Mouse (Mus musculus): ENCODE data around the gene Rassf6. TPM values are rescaled to one million over a fixed set of nuclear protein-coding genes. Genes with fewer than 3 reads are reported as not detected.

The Rassf6 gene
- total and polyA plus RNA-seq, 3 experiments: 15.1 to 24.5 (median 18.3) TPM

DNA sequence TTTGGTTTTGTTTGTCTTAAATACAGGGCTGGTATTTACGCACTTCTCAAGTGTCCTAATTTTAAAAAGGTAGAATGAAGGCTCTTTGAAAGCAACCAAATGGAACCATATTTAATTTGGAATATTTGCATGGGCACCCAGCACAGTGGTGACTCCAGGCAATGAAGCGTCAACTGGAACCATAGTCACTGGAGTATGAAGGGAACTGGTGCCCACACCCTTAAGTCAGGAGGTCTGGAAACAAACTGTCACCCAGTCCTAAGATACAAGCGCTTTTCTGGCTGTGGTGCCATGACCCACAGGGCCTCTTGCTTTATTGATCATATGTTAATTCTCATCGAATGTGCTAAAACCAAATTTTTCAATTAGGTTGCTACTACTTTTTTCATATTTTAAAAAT, 13.0 kb downstream of the Rassf6 start:
- Histone ChIP-seq H3K36me3 (replicated peaks in 1 of 2; ENCODE audit: control insufficient read depth in 1 of 2, insufficient read depth in 1 of 2, low read length in 1 of 2) (peaks cover 21 to 43% of the 10 kb centered on the region in 2 experiments), H3K27me3 (replicated peaks) (no peaks in the 10 kb centered on the region), H3K79me2 (replicated peaks; ENCODE audit: control insufficient read depth, extremely low read depth, insufficient read depth, poor library complexity, severe bottlenecking) (no peaks in the 10 kb centered on the region), H3K4me2 (ENCODE audit: insufficient read depth, low read depth, poor library complexity, severe bottlenecking) (no peak overlapping the region), H3K9ac (ENCODE audit: insufficient read depth, low read depth) (no peak overlapping the region), H3K4me3 (replicated peaks in 1 of 3; ENCODE audit: low read depth in 2 of 3, low read length in 2 of 3, poor library complexity in 1 of 3) (no peak overlapping the region), H3K27ac (ENCODE audit: insufficient read depth, low read depth) (no peak overlapping the region), H3K4me1 (ENCODE audit: control insufficient read depth in 1 of 2, insufficient read depth in 2 of 2) (peaks cover 8 to 69% of the 10 kb centered on the region in 2 experiments; a peak in 3 of 4 replicates), H3K9me3 (replicated peaks; ENCODE audit: low read length) (no peaks in the 10 kb centered on the region)
- TF ChIP-seq UBTF (IDR thresholded peaks at IDR 0.05; ENCODE audit: low read depth, low read length) (no peak), EP300 (IDR thresholded peaks at IDR 0.05; ENCODE audit: low read length) (peak; percentile 54; the same call in 1 of the 2 replicates)
- peak; percentile 81 for DNase-seq (ENCODE audit: extremely low read depth)
- in situ Hi-C loops (cut with MboI; ENCODE audit: low pct_ligation_motif_present, low pct_unique_long_range_greater_than_20kb, low sequenced_read_pairs): no loop called here
- dilution Hi-C loops (cut with MboI; ENCODE audit: extremely low pct_ligation_motif_present, extremely low pct_unique_long_range_greater_than_20kb, low sequenced_read_pairs): no loop called here

DNA sequence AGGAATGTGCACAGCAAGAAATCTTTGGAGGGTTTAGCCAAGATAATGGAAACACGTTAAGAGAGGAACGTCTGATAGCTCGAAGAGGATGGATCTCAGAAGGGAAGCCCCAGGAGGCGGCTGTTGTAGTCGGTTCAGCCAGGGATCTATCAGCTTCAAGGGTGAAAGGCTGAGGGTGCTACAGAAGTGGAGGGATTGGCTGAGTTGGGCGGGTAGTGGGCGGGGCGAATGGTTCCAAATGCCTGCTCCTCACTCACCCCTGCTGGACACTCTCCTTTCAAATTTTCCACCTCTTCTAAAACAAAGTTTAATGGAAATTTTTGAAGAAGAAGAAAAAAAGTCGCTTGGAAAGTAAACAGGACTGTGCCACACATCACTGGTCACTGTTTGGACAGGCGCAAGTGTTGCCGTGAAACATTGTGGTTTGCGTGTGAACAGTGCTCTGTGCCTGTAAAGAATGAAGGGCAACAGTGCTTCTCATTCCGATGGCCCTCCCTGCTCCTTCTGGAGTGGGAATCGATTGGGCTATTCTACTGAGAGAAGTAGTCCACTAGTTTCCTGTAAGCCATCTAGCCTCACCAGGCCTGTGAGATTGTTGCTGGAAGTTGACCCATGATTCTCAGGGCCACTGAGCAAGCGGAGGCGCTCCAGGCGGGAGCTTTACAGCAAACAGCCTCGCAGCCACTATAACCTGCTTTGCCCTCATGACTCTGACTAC, 15.6 kb downstream of the Rassf6 start:
- no peaks in the 10 kb centered on the region for H3K79me2 ChIP-seq (replicated peaks; ENCODE audit: control insufficient read depth, extremely low read depth, insufficient read depth, poor library complexity, severe bottlenecking)
- H3K4me2 ChIP-seq (ENCODE audit: insufficient read depth, low read depth, poor library complexity, severe bottlenecking): no peak overlapping the region
- no peak overlapping the region for H3K27ac ChIP-seq (ENCODE audit: insufficient read depth, low read depth)
- H3K4me1 ChIP-seq (ENCODE audit: control insufficient read depth in 1 of 2, insufficient read depth in 2 of 2): peaks cover 14 to 90% of the 10 kb centered on the region in 2 experiments
- peaks cover 19 to 36% of the 10 kb centered on the region in 2 experiments for H3K36me3 ChIP-seq (replicated peaks in 1 of 2; ENCODE audit: control insufficient read depth in 1 of 2, insufficient read depth in 1 of 2, low read length in 1 of 2)
- no peak overlapping the region for H3K9ac ChIP-seq (ENCODE audit: insufficient read depth, low read depth)
- in situ Hi-C loops (cut with MboI; ENCODE audit: low pct_ligation_motif_present, low pct_unique_long_range_greater_than_20kb, low sequenced_read_pairs) (loop anchor here (25.0 kb wide), 1 partner anchor 413 kb away; the partner anchor contains the start of gene Cox18), dilution Hi-C loops (cut with MboI; ENCODE audit: extremely low pct_ligation_motif_present, extremely low pct_unique_long_range_greater_than_20kb, low sequenced_read_pairs) (no loop called here)
- no peak for TF ChIP-seq ZNF384 (IDR thresholded peaks at IDR 0.05; ENCODE audit: low read depth, low read length)
- TF ChIP-seq POLR2AphosphoS2 (IDR thresholded peaks at IDR 0.05; ENCODE audit: low read depth, low read length): no peak
- TF ChIP-seq JUND (conservative IDR thresholded peaks at IDR 0.05; ENCODE audit: low read depth, low read length): no peak
- no peak for TF ChIP-seq ELF1 (IDR thresholded peaks at IDR 0.05; ENCODE audit: low read depth, low read length)
- no peak for TF ChIP-seq HCFC1 (IDR thresholded peaks at IDR 0.05; ENCODE audit: low read depth, low read length)
- H3K4me3 ChIP-seq (replicated peaks in 1 of 3; ENCODE audit: low read depth in 2 of 3, low read length in 2 of 3, poor library complexity in 1 of 3): no peak overlapping the region
- H3K9me3 ChIP-seq (replicated peaks; ENCODE audit: low read length): peaks cover 2% of the 10 kb centered on the region
- DNase-seq (ENCODE audit: extremely low read depth): no peak
- no peaks in the 10 kb centered on the region for H3K27me3 ChIP-seq (replicated peaks)

DNA sequence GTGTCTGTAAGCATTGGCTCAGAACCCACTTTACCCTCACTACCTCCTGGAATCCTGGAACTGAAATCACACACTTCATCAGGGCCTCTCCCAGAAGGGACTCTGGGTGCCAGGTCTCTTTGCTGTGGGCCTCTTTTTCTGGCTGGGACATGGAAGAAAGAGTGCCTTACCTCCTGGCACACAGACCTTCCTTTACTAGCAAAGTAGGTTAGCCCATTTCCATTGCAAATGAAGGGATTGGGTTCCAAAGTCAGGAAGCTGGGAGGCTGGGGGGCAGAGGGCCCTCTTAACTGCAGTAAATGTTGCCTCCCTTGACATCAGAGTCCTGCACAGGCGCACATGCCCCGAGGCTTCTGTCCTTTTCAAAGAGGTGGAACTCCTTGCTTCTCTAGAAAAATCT, 17.2 kb downstream of the Rassf6 start:
- Histone ChIP-seq H3K36me3 (replicated peaks in 1 of 2; ENCODE audit: control insufficient read depth in 1 of 2, insufficient read depth in 1 of 2, low read length in 1 of 2) (peaks cover 18 to 34% of the 10 kb centered on the region in 2 experiments), H3K27ac (ENCODE audit: insufficient read depth, low read depth) (no peak overlapping the region), H3K9me3 (replicated peaks; ENCODE audit: low read length) (peaks cover 8% of the 10 kb centered on the region), H3K27me3 (replicated peaks) (no peaks in the 10 kb centered on the region), H3K4me3 (replicated peaks in 1 of 3; ENCODE audit: low read depth in 2 of 3, low read length in 2 of 3, poor library complexity in 1 of 3) (no peak overlapping the region), H3K4me2 (ENCODE audit: insufficient read depth, low read depth, poor library complexity, severe bottlenecking) (no peak overlapping the region), H3K4me1 (ENCODE audit: control insufficient read depth in 1 of 2, insufficient read depth in 2 of 2) (peaks cover 14 to 77% of the 10 kb centered on the region in 2 experiments), H3K9ac (ENCODE audit: insufficient read depth, low read depth) (no peak overlapping the region), H3K79me2 (replicated peaks; ENCODE audit: control insufficient read depth, extremely low read depth, insufficient read depth, poor library complexity, severe bottlenecking) (no peaks in the 10 kb centered on the region)
- no peak for DNase-seq (ENCODE audit: extremely low read depth)
- TF ChIP-seq ZMIZ1 (IDR thresholded peaks at IDR 0.05; ENCODE audit: low read depth, low read length): no peak
- TF ChIP-seq KAT2A (IDR thresholded peaks at IDR 0.05; ENCODE audit: insufficient replicate concordance, low read length): no peak
- no peak for TF ChIP-seq CTCF (conservative IDR thresholded peaks at IDR 0.05 in 1 of 2, IDR thresholded peaks at IDR 0.05 in 1 of 2; ENCODE audit: low read depth in 2 of 2, low read length in 2 of 2)
- TF ChIP-seq JUN (IDR thresholded peaks at IDR 0.05; ENCODE audit: insufficient read depth, low read depth, low read length): no peak
- dilution Hi-C loops (cut with MboI; ENCODE audit: extremely low pct_ligation_motif_present, extremely low pct_unique_long_range_greater_than_20kb, low sequenced_read_pairs) (no loop called here), in situ Hi-C loops (cut with MboI; ENCODE audit: low pct_ligation_motif_present, low pct_unique_long_range_greater_than_20kb, low sequenced_read_pairs) (loop anchor here (25.0 kb wide), 1 partner anchor 411 kb away; the partner anchor contains the start of gene Cox18)

All from CH12.LX (cell line).